Mouse (Mus musculus) cerebellum, adult 11-12 months (tissue): Measurements from ENCODE around the gene Gpx8.
A peak's percentile ranks its signal among the peaks of the same experiment; 100 is the strongest.
"Not testable (repeated sequence)": the region's sequence is repeated elsewhere in the genome, so short reads cannot be mapped to it uniquely, and the experiment has no call there.

ENCODE experiments used
- DNase-seq: peaks from one replicate; pipeline ENCODE4 v3.0.0; 2022

The Gpx8 gene

DNA sequence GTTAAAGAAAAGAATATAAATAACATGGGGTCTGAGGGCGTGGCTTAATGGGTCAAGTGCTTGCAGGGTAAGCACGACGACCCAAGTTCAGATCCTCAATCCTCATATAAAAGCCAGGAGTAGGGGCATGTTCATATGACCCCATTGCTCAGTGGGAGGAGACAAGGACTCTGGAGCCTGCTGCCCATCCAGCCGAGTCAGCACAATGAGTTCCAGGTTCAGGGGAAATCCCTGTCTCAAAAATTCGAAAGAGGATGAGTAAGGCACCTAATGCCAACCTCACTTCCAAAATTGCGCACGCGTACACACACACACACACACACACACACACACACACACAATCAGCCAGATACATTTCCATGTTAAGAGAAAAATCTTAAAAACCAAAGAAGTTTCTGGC is 23.7 kb downstream of the Gpx8 start:
- DNase-seq = no peak

DNA sequence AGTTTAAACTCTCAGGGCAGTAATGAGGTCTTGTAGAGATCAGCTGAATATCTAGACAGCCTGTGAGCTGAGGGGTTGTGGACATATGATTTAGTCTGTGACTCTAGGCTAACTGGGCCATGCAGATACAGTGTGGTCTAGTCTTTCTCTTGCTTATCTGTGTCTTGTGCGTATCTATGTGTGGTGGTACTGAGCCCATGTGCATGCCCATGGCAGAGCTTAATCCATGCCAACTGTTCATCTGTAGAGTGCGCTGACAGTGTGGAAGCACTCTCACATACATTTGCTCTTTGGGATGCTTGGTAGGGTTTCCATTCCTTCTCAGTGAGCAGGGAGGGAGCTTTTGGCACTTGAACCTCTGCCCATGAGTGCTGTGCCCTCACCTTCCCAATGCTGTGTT is 24.7 kb downstream of the Gpx8 start:
- DNase-seq = no peak

DNA sequence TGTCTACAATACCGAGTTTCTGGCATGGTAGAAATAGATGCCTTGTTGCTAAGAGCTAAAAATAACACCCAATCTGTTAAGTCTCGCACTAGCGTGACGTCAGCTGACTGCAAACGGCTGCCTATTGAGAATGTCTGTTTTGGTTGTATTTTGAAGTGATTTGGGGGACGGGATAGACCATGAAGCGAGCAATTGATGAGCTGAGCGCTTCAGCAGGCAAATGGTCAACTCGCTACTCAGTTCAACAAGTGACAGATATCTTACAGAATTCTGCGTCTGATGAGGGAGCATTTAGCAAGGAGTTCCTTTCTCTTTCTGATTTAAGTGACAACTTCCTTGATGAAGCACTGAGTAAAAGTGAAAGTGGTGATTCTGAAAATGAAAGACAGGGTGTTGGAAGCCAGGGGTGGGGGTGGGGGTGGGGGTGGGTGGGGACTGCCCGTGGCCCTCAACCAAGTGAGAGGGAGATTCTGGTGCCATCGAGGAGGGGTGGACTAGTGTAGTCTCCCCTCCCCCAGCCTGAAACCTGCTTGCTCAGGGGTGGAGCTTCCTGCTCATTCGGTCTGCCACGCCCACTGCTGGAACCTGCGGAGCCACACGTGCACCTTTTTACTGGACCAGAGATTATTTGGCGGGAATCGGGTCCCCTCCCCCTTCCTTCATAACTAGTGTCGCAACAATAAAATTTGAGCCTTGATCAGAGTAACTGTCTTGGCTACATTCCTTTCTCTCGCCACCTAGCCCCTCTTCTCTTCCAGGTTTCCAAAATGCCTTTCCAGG is 32.8 kb downstream of the Gpx8 start:
- not testable (repeated sequence) for DNase-seq

DNA sequence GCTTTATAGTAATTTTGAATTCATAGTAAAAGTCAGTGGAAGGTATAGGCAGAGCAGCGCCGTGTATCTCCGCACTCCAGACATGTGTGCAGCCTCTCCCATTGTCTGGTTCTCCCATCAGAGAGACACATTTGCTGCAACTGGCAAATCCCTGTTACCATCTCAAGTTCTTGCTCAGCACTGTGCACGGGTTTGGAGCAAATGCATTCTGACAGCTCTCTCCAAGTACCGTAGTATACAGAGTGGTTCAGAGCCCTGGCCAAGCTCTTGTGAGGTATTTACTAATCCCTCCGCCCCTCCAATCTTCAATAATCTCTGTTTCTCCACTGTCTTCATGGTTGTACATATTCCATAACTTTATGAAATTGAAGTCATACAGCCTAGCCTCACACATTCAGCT is 33.5 kb downstream of the Gpx8 start:
- no peak for DNase-seq

DNA sequence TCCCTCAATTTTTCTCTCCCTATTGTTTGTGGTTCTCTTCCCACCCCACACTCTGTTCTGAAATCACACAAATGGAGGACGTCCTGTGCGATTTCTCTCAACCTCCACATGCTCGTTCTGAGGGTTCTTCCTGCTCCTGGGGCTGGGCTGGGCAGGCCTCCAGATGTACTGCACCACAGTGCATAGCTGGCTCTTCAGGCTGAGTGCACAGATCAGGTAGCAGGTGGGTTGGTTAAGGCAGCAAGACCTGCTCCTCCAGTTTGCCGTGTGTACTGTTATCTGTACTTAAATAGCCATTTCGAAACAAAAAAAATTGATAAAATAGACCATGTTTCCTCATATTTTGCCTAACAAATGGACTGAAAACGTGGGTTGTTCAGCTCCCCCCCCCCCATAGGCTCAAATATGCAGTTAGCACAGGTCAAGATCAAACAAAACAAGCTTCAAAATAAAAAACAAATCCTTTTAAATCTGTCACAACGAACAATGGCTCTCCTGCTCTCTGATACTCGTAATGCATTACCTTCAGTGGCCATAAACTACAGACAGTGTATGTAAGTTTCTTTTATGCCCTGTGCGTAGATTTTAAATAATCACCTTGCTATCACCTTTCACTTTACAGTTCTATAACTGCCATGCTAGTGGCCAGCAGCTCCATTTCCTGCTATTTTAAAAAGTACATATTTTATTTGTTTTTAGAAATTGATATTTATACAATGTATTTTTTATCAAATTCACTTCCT is 45.5 kb downstream of the Gpx8 start:
- DNase-seq = no peak

DNA sequence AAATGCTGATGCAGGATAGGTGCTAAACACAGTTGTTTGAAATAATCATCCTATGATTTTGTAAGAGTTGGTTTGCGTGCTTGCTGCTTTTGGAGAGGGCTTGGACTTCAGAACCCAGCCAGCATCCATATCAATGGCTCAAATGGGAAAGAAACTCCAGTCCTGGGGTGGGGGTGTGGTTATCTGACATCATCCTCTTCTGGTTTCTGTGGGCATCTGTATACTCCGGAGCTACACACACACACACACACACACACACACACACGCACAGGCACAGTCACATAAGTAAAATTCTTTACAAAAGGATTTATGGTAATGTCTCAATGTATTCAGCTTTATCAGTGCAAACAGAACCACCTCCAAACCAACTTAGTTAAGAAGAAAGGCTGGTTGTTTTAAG is 46.1 kb downstream of the Gpx8 start:
- DNase-seq = no peak

DNA sequence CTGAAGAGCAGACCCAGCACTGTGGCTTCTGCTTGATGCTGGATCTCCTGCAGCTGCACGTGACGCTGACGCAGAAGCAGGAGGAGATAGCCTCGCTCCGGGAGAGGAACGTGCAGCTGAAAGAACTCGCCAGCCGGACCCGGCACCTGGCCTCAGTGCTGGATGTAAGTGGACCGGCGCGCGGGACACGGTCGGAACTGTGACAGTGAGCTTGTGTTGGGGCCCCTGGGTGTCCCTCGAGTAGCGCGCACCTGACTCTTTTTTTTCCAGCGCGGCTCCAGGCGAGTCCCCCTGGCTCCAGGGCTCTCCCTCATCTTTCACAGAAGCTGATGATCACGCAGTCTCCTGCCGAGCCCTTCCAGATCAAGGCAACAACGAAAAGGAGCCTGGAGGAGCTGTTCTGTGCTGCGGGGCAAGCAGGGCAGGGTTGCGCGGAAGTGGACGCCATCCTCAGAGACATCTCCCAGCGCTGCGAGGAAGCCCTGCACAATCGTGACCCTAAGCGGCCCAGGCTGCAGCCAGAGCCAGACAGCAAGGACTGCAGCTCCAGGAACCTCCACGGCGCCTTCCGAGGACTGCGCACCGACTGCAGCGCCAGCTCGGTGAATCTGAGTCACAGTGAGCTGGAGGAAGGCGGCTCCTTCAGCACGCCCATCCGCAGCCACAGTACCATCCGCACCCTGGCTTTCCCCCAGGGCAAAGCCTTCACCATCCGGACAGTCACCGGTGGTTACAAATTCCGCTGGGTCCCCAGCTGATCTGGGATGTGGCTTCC is 47.6 kb downstream of the Gpx8 start:
- no peak for DNase-seq

DNA sequence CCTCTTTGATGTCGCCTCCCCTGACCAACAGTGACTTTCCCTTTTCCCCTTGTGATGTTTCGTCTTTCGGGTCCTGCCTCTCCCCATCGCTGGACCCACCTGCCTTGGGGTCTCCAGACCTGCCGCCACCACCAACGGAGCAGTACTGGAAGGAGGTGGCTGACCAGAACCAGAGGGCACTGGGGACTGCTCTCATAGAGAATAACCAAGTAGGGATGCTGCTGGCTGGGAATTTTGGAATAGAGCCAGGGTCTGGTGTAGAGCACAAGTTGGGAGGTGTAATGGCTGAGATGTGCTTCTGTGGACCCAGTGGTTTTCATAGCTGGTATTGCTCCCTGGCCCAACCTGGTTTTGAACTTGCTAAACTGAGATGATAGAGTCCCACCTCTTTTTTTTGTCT is 48.8 kb downstream of the Gpx8 start:
- DNase-seq = no peak

DNA sequence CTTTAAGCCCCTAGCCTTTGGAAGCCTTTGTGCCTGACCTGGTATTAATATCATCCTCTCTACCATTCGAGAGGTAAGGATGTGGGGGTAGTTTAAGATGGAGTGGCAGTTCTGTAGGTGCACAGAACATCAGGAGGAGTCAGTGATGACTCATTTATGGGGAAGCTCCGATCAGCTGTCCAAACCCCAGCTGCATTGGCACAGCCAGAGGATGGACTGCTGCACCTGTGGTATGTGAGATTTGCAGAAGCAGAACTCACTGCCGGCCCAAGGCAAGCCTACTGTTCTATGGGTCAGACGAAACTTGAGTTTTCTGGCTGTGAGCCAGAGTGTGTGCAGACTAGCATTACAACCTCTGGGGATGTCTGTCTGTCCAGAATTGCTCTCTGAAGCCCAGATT is 49.8 kb downstream of the Gpx8 start:
- DNase-seq = no peak

DNA sequence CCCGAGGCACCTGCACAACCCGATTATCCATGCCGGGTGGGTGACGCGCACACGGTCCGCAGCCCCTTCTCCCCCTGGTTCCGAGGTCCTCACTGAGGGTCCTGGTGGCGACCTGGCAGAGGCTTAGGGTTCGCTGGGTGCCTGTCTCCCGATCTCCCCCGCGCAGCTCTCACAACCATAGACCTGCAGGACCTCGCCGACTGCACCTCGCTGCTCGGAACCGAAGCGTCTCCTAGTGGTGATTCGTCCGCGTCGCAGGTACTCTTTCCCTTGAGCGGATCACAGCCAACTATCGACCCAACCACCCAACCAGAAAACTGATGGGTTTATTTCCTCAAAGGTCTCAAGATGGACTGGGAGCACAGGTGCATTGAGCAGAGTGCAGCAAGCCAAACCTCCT is 52.0 kb downstream of the Gpx8 start:
- peak; percentile 27 for DNase-seq

DNA sequence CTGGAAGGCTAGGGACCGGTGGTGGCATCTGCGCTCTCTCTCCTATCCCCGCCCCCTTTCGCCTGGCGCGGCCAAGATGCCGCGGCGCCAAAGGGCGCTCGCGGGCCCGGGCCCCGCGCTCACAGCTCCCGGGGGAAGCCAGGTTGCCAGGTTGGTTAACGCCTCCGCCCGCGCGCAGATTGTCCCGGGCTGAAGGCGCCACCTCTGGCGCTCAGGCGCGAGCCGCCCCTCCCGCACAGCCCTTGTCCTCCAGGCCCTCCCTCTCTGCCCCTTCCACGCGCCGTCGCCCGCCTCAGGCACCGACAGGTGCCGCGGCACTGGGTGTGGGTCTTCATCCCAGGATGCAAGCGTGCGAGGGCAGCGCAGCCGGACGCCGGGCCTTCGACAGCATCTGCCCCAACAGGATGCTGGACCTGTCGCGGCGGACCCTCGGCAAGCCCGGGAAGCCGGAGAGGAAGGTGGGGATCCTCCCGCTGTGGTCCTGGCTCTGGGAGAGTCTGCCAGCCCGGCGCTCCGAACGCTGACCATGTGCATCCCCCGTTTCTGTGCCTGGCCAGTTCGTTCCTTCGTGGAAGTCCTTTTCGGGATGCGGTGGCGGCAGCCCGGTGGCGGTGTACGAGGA is 52.6 kb downstream of the Gpx8 start, which contains the start of gene Mcidas:
Gene Mcidas (plus strand): TSS at position 315 of the 622 bp plus-strand sequence.
- DNase-seq = no peak
